ENCODE assay signal across 24 mouse cellular contexts in the genomic region with DNA sequence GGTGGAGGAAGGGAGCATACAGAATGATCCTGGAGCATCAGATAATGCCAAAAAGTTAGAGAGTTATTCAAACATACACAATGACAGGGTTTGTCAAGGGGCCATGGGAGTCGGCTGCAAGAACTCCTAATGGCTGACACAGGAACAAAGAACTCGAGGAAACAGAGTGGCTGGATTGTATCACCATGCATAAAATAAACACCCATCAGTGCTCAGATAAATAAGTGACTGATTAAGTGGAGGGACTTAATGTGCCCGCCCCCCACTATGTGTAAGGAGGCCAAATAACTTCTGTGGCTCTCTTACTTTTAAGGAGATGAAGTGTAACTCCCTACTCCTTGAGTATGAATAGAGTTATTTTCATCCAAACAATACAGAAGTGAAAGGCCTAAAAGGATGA.
A peak's percentile ranks its signal among the peaks of the same experiment; 100 is the strongest.
DNase-seq lines count a peak whose midpoint lies in the region; ATAC-seq and TF ChIP-seq lines count a peak whose summit lies in the region.
"Had no signal": no experiment of that assay in that cellular context is flagged by ENCODE, and none has a peak within 500 bp of the region (broad histone marks: within the 10 kb centered on the region; RNA-seq: fewer than 3 reads in every experiment).

No protein-coding gene starts in this region.

- no peak overlapping the region for H3K4me2 ChIP-seq in lung, embryonic 15.5 days
- H3K4me2 ChIP-seq in intestine, embryonic 14.5 days (ENCODE audit: low read length) = no peak overlapping the region
- no peak overlapping the region for H3K4me2 ChIP-seq in intestine, postnatal 0 days (replicated peaks; ENCODE audit: low read depth)
- no peak overlapping the region for H3K4me2 ChIP-seq in stomach, embryonic 15.5 days
- H3K4me2 ChIP-seq in hindbrain, embryonic 11.5 days (replicated peaks; ENCODE audit: low read depth, low read length) = no peak overlapping the region
- H3K4me2 ChIP-seq: embryonic facial prominence, embryonic 15.5 days; heart, embryonic 11.5 days; heart, embryonic 15.5 days; hindbrain, embryonic 15.5 days had no signal

- WGBS in lung, embryonic 15.5 days = 9% methylated on average over 3 of the region's 3 CpGs
- 7% methylated on average over 3 of the region's 3 CpGs for WGBS in intestine, embryonic 14.5 days
- whole genome bisulfite sequencing in intestine, postnatal 0 days = 13% methylated on average over 3 of the region's 3 CpGs
- 11% methylated on average over 3 of the region's 3 CpGs for WGBS in stomach, embryonic 15.5 days
- 60% methylated on average over 3 of the region's 3 CpGs for WGBS in hindbrain, embryonic 11.5 days

- H3K4me1 ChIP-seq in lung, embryonic 15.5 days = no peaks in the 10 kb centered on the region
- H3K4me1 ChIP-seq in intestine, embryonic 14.5 days (replicated peaks; ENCODE audit: control insufficient read depth, insufficient read depth, low read length) = no peaks in the 10 kb centered on the region
- no peaks in the 10 kb centered on the region for H3K4me1 ChIP-seq in intestine, postnatal 0 days (replicated peaks; ENCODE audit: control insufficient read depth, insufficient read depth, low read length)
- H3K4me1 ChIP-seq in stomach, embryonic 15.5 days = no peaks in the 10 kb centered on the region
- H3K4me1 ChIP-seq in hindbrain, embryonic 11.5 days (replicated peaks; ENCODE audit: control insufficient read depth, insufficient read depth, low read length) = no peaks in the 10 kb centered on the region
- H3K4me1 ChIP-seq: embryonic facial prominence, embryonic 15.5 days; heart, embryonic 15.5 days; hindbrain, embryonic 15.5 days had no signal

- peak; percentile 93 for ATAC-seq in lung, embryonic 15.5 days (ENCODE audit: borderline replicate concordance, extremely low read depth, low FRiP score, low TSS enrichment)
- ATAC-seq in intestine, embryonic 14.5 days (replicated peaks; ENCODE audit: low FRiP score, low TSS enrichment, low read depth) = peak; percentile 62
- 0 out of 2 replicates have a peak, but pooled peaks have one; percentile 38 for ATAC-seq in intestine, postnatal 0 days
- peak; percentile 87 for ATAC-seq in stomach, embryonic 15.5 days (ENCODE audit: insufficient read depth, low FRiP score, low read depth)
- no peak for ATAC-seq in hindbrain, embryonic 11.5 days (ENCODE audit: low FRiP score)
- ATAC-seq: activated CD4-positive, CD25-positive, alpha-beta regulatory T cell, adult 4 months; forebrain, embryonic 16.5 days; Patski had no signal

- no peaks in the 10 kb centered on the region for H3K9me3 ChIP-seq in lung, embryonic 15.5 days
- peaks cover 6% of the 10 kb centered on the region; the same call in 1 of the 2 replicates for H3K9me3 ChIP-seq in intestine, embryonic 14.5 days (ENCODE audit: control insufficient read depth, low read length)
- 0 out of 2 replicates have a peak, but pooled peaks cover 4% of the 10 kb centered on the region for H3K9me3 ChIP-seq in intestine, postnatal 0 days (ENCODE audit: control insufficient read depth)
- no peaks in the 10 kb centered on the region for H3K9me3 ChIP-seq in stomach, embryonic 15.5 days
- no peaks in the 10 kb centered on the region for H3K9me3 ChIP-seq in hindbrain, embryonic 11.5 days (ENCODE audit: control insufficient read depth, low read length)
- H3K9me3 ChIP-seq: embryonic facial prominence, embryonic 15.5 days; heart, embryonic 15.5 days had no signal

- H3K4me3 ChIP-seq in lung, embryonic 15.5 days = no peak overlapping the region
- no peak overlapping the region for H3K4me3 ChIP-seq in intestine, embryonic 14.5 days (ENCODE audit: low read depth, low read length)
- no peak overlapping the region for H3K4me3 ChIP-seq in intestine, postnatal 0 days (ENCODE audit: low read depth, low read length)
- H3K4me3 ChIP-seq in stomach, embryonic 15.5 days (replicated peaks) = no peak overlapping the region
- no peak overlapping the region for H3K4me3 ChIP-seq in hindbrain, embryonic 11.5 days (ENCODE audit: low read depth, low read length)
- H3K4me3 ChIP-seq: embryonic facial prominence, embryonic 15.5 days; erythroblast, embryonic 14.5 days; heart, adult 2 months; heart, embryonic 15.5 days; hindbrain, embryonic 15.5 days had no signal

- no peaks in the 10 kb centered on the region for H3K27me3 ChIP-seq in lung, embryonic 15.5 days
- no peaks in the 10 kb centered on the region for H3K27me3 ChIP-seq in intestine, embryonic 14.5 days (replicated peaks; ENCODE audit: control insufficient read depth, insufficient read depth, low read length)
- no peaks in the 10 kb centered on the region for H3K27me3 ChIP-seq in intestine, postnatal 0 days (replicated peaks; ENCODE audit: control insufficient read depth, insufficient read depth, low read length)
- H3K27me3 ChIP-seq in stomach, embryonic 15.5 days (replicated peaks) = no peaks in the 10 kb centered on the region
- no peaks in the 10 kb centered on the region for H3K27me3 ChIP-seq in hindbrain, embryonic 11.5 days (ENCODE audit: control insufficient read depth, insufficient read depth, low read length)
- H3K27me3 ChIP-seq: CH12.LX; embryonic facial prominence, embryonic 15.5 days; heart, embryonic 15.5 days; hindbrain, embryonic 15.5 days; Patski had no signal

- DNase-seq in lung, postnatal 14 days = no peak
- DNase-seq in intestine, embryonic 14.5 days (ENCODE audit: low spot score) = no peak
- no peak for DNase-seq in ovary, postnatal 10 days (ENCODE audit: low spot score)
- DNase-seq in urinary bladder, postnatal 25 days (ENCODE audit: low spot score) = no peak
- no peak for DNase-seq in hindbrain, embryonic 11.5 days (ENCODE audit: low spot score)
- DNase-seq: adrenal gland, postnatal 14 days; cerebellum, adult 8-10 months; cerebellum, postnatal 14 days; embryo, embryonic 11 days; gastrocnemius, postnatal 14 days; heart, adult 2 months; heart, postnatal 14 days had no signal

- H3K9ac ChIP-seq in lung, embryonic 15.5 days = no peak overlapping the region
- H3K9ac ChIP-seq in intestine, embryonic 14.5 days (ENCODE audit: low read length) = no peak overlapping the region
- no peak overlapping the region for H3K9ac ChIP-seq in intestine, postnatal 0 days (ENCODE audit: low read depth, low read length)
- no peak overlapping the region for H3K9ac ChIP-seq in stomach, embryonic 15.5 days
- no peak overlapping the region for H3K9ac ChIP-seq in hindbrain, embryonic 11.5 days (ENCODE audit: low read depth, low read length)
- H3K9ac ChIP-seq: embryonic facial prominence, embryonic 15.5 days; heart, embryonic 15.5 days; hindbrain, embryonic 15.5 days had no signal

- H3K36me3 ChIP-seq in lung, embryonic 15.5 days = no peaks in the 10 kb centered on the region
- no peaks in the 10 kb centered on the region for H3K36me3 ChIP-seq in intestine, embryonic 14.5 days (ENCODE audit: control insufficient read depth, insufficient read depth, low read length)
- H3K36me3 ChIP-seq in intestine, postnatal 0 days (ENCODE audit: control insufficient read depth, insufficient read depth) = no peaks in the 10 kb centered on the region
- no peaks in the 10 kb centered on the region for H3K36me3 ChIP-seq in stomach, embryonic 15.5 days
- H3K36me3 ChIP-seq in hindbrain, embryonic 11.5 days (ENCODE audit: control insufficient read depth, insufficient read depth, low read length) = no peaks in the 10 kb centered on the region
- H3K36me3 ChIP-seq: embryonic facial prominence, embryonic 15.5 days; heart, embryonic 15.5 days; hindbrain, embryonic 15.5 days had no signal

- TF ChIP-seq CTCF in intestine, postnatal 0 days (IDR thresholded peaks at IDR 0.05; ENCODE audit: low read depth) = no peak

- 0 out of 2 replicates have a peak overlapping the region, but pooled peaks have one; percentile 37 for H3K27ac ChIP-seq in lung, embryonic 15.5 days
- peak overlapping the region; percentile 65; the same call in 1 of the 2 replicates for H3K27ac ChIP-seq in intestine, embryonic 14.5 days (ENCODE audit: low read depth)
- no peak overlapping the region for H3K27ac ChIP-seq in intestine, postnatal 0 days (ENCODE audit: low read depth, low read length)
- H3K27ac ChIP-seq in stomach, embryonic 15.5 days = peak overlapping the region; percentile 75; the same call in 1 of the 2 replicates
- H3K27ac ChIP-seq in hindbrain, embryonic 11.5 days (ENCODE audit: low read depth, low read length) = no peak overlapping the region
- H3K27ac ChIP-seq: embryonic facial prominence, embryonic 15.5 days; heart, adult 2 months; heart, embryonic 15.5 days; hindbrain, embryonic 15.5 days had no signal

Comparison
In these comparisons a context has a peak if more than half of its experiments do, and no peak if none do; other contexts are left out.
1. H3K27ac ChIP-seq: peak in lung, embryonic 15.5 days (single experiment), intestine, embryonic 14.5 days (single experiment) and stomach, embryonic 15.5 days (single experiment); none in intestine, postnatal 0 days (single experiment) and hindbrain, embryonic 11.5 days (single experiment).